Mouse (Mus musculus) left cerebral cortex, adult 9 months (tissue): ENCODE data around the gene E130114P18Rik.

ENCODE experiments used
- DNase-seq, 2 experiments: peaks; one replicate each; pipeline ENCODE4 v3.0.0; 2022; ENCODE audit warnings: low spot score in 2 of 2

Gene E130114P18Rik

DNA sequence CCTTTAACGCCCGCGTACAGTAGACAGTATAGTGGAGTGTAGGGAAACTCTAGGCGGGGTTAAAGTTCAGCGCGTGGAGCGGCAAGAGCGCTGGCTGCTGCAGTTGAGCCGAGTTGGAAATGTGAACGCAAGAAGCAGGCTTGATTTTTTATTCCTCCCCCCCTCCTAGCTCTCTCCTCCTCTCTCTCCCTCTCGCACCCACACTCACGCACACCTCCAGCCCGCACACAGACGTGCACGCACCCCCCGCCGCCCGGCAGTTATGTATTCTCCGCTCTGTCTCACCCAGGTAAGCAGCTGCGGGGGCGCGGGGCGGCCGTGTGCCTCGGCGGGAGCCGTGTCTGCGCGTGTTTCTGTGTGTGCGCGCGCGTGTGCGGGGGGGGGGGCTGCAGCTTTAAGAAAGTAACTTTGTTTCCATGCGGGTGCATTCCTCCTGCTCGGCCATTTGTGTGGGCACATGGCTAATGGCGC lies at the start of gene E130114P18Rik:
TSS of gene E130114P18Rik (minus strand) at position 373 of the 471 bp plus-strand sequence.
- peak in 1 of 2 experiments; percentile 45 for DNase-seq

DNA sequence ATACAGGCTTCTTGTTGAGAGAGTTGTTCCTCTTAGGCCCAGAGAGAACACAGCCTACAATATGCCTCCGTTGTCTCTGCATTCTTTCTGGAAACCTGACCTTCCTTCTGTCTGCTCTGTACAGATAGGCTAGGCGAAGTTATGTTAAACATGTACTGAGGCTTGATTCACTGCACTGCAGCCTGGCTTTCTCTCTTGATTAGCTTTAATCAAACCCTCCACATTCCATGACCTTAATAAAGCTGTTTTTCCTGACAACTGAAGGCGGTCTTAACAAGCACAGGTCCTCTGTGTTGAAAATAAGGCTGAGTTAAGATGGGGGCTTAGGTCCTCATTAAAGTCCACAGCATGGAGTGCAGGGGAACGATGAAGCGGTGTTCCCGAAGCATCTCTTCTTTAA lies 49.2 kb upstream of the E130114P18Rik start:
- DNase-seq, result no peak

DNA sequence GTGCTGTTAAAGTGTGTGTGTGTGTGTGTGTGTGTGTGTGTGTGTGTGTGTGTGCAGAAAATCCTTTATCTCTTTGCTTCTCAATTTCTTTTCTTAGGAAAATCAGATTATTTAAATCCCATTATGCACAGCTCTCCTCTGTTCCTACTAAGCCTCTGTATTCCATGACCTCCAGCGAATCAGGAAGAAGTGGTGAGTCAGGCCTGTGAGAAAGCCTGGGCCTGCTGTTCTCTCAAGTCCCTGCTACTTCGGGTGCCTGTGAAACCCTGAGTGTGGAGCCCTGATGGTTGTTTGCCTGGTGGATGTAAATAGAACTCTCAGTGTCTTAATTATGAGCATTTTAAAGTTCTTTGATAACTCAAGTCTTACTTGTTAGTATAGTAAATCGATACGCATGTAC lies 48.0 kb upstream of the E130114P18Rik start:
- DNase-seq, result no peak

DNA sequence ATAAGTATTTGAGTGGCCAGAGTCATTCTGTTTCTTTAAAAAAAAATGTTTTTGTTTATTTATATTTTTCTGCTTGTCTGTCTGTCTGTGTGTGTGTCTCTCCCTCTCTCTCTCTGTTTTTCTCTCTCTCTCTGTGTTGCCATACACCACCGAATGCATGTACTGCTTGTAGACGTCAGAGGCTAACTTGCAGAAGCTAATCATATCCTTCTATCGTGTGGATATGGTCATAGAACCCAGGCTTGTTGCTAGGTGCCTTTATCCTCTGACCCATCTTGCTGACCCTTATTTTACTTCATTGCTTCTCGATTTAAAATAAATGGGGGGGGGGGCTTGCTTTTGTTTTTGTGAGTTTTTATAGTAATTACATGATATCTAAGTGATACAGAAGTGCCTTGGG lies 47.6 kb upstream of the E130114P18Rik start:
- DNase-seq, result no peak

- DNase-seq, result no peak
Measured at GRCm38 (mm10) chr4:97824451-97824850, 46.6 kb upstream of the E130114P18Rik start.

GRCm38 (mm10) chr4:97823512-97823911 lies 45.6 kb upstream of the E130114P18Rik start:
- no peak for DNase-seq

DNA sequence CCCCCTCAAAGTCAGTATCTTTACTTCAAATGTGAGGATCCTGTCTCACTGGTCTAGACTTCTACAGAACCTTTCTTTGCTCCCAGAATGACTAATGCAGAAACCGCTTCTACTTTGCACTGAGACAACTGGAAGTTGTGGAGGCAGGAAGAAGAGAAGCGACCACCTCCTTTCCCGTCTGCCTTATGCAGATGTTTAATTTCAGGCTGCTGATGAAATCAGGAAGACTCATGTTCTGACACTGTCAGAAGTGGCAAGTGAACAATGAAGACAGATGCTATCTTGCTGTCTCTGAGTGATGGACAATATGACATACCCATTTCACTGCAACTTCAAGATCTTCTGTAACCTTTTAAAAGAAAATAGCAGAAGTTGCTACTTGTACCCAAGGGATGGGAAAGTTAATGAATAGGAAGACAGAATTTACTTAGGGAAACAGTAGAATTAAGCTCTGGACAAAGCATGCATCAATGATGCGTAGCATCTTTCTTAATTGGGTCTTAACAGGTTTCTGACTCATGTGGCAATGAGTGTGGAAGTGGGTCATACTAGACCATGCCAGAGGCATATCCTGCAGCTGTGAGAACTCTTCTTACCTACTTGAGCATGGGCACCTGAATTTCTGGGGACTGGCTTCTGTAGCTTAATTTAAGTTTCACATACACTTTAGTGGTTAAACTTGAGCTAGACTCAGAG lies 43.8 kb upstream of the E130114P18Rik start:
- no peak for DNase-seq

DNA sequence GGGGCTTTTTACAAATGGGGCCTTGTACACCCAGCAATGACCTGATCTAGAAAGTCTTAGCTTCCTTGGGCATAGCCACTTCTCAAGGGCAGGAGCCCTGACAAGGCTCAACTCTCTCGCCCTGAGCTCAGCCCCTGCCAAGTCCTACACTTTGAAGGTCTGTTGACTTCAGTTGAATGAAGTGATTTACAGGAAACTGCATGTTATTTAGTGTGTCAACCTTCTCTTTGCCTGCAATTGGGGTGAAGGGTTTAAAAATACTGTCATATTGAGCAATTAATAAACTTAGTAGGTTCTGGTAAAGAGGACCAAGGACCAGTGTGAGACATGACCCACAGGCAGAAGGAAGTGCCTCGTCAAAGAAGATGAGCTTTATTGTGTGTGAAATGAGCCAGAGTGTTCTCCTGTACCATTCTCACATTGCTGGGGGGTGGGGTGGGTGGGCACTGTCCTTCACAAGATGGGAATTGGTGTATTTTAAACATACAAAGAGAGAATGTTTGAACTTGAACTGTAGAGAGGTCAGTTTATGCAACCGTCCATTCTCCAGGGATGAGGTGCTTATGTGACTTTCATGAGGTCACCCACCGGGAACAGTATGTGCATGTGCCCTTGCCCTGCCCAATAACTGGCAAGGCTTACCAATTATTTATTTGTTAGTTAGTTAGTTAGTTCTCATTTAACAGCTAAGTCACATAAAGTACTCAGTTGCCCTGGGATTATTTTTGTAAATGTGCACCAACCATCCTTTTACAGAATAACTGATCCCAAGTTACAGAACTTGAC lies 42.8 kb upstream of the E130114P18Rik start:
- no peak for DNase-seq

DNA sequence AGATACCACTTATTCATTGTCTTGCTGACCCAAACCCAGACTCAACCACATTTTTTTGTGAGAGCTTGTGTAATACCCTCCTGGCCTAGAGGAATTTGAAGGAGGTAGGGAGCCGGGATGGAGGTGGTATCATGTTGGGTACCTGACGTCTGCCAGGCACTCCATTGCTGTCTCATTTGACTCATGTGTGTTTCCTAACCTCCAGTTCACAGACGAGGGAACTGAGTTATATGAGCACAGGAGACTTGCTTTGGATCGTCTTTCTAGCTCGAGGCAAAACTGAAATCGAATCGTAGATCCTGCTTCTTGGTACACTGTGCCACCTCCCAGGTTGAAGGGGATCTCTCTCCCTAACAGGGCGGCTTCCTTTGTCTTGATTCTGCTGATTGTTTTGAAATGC lies 41.2 kb upstream of the E130114P18Rik start:
- DNase-seq, result no peak

DNA sequence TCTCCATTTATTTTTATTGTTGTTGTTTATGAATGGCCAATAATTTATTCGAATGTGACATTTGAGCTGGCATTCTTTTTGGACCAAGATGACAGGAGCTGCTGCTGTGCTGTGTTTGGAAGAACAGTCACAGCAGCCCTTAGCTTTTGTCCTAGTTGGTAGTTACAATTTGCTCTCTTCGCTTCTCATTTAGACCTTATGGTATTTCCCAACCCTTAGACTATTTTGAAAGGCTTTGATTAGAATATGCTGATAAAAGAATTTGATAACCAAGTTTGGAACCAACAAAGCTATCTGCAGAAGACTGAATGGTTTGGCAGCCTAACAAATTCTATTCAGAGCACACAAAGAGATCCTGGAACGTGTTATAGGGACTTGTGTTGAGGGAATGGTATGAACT lies 40.6 kb upstream of the E130114P18Rik start:
- no peak for DNase-seq

- DNase-seq, result no peak
Measured at GRCm38 (mm10) chr4:97817741-97818140, 39.9 kb upstream of the E130114P18Rik start.

DNA sequence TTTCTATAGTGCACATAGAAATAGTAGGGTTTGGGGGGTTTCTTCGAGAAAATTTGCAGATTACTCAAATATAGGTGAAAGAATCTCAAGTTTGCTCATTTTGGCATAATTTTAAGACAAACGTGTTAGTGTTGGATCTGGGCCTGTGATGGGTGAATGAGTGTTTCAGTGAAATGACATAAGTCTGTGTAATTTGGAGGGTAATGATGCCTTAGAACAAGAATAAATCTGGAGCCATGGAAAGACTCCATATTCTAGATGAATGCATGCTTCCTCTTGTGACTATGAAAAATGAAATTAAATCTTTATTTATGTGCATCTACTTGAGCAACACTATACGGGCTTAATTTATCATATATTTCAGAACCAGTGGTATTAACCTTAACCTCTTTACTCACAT lies 38.9 kb upstream of the E130114P18Rik start:
- no peak for DNase-seq

DNA sequence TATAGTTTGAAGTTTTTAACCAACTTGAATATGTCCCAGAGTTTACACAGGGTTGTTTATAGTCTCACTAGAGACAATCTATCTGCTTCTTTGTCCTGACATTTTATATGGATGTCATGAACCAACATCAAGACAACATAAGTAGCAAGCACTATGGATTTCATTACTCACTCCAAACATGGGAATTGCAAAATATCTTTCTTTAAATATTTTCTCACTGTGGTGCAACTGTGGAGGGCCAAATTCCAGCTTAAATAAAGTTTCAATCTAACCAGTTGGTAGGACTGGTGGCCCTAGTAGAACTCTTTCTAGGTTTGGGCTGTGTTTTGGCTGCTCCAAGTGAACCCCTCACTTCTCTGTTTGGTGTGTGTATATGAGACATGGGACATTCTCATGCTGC lies 38.1 kb upstream of the E130114P18Rik start:
- DNase-seq, result no peak

GRCm38 (mm10) chr4:97814515-97814914 lies 36.6 kb upstream of the E130114P18Rik start:
- DNase-seq, result no peak

DNA sequence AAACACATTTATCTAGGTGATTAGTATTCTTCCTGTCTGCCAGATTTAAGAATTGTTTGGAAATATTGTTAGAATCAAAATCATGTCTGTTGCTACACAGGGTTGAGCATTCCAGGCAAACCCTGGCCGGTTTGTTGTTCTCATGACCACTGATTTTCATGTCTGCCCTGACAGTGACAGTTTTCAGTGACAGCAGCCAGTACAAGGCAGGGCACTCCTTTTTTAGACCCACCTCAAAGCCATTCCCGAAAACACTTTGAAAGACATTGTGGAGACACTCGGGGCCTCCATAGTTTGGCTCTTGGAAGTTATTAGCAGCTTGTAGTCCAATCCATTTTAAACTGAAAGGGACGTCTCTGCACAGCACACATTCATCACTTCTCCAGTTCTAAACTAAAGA lies 36.1 kb upstream of the E130114P18Rik start:
- no peak for DNase-seq

DNA sequence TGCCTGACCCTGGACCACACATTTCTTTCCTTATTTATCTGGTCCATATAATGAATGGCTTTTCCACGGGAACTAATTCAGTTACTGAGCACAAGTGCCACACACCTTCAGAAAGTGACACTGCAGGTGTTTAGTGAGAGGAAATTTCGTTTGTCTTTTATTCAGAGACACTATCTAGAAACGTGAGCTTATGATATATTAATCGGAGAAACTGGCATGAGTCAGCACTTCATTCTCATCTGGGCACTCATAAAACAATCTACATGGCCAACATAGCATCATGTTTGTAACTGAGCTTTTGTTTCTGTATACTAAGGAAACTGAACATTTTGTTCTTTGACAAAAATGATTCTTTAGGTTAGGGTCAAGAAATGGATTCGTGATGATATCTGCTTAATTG lies 35.2 kb upstream of the E130114P18Rik start:
- no peak for DNase-seq

- DNase-seq, result no peak
Measured at GRCm38 (mm10) chr4:97810348-97810939, 32.6 kb upstream of the E130114P18Rik start.

GRCm38 (mm10) chr4:97809582-97810295 lies 31.9 kb upstream of the E130114P18Rik start:
- DNase-seq, result no peak

- DNase-seq, result no peak
Measured at GRCm38 (mm10) chr4:97808885-97809284, 31.0 kb upstream of the E130114P18Rik start.

DNA sequence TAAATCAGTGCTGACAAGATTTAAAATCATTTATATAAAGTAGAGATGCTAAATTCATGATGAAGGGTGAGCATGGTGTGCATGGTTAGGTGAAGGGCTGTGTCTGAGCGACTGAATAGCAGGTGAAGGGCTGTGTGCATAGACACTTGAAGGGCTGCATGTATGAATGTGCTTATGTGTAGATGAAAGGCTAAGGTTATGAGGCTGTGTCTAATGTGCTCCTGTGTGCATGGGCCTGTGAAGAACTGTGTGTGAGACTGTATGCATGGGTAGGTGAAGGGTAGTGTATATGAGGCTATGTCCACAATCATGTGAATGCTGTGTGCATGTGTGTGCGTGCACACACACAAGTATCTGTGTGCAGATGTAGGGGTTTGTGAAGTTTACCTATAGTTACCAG lies 29.0 kb upstream of the E130114P18Rik start:
- no peak for DNase-seq

DNA sequence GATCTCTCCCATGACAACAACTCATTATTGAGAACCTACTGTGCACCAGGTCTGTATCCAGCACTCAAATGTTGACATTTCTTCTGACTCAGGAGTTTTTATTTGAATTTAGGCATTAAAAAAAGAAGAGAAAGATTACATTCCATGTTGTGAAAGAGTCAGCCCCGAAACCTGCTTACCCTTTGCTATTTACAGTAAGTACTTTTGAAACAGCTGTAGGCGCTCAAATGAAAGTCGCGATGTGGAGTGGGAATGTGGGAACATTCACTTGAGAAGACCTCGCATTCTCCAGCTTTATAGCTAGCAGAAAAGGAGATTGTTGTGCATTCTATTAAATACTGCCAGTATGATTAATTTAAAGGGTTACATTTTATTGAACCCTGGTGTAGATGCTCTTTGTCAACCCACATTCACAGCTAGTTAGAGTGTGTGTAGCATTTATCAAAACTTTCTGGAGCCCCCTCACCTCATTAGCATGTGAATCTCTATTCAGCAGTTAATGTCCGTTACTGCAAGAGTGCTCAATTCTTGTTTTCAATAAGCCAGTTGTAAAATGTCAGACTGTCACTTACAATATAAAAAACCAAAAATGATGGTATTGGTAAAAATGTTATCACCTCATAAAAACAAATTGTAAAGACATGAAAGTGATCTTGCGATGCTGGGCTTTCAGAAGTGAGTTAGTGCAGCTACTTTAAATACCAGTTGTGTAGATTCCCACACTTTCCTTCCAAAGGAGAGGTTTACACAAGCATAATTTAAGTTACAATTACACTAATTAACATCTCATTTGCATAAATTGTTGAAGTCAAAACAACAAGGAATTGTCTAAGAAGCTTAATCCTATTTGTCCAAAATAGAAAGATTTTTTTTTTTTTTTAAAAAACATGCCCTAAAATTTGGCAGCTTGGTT lies 28.3 kb upstream of the E130114P18Rik start:
- no peak for DNase-seq
